Comparison of ENCODE assay signal across 28 mouse cellular contexts in genomic region chrX:56447524-56448015, GRCm38 (mm10). TPM values are rescaled to one million over a fixed set of nuclear protein-coding genes. Genes with fewer than 3 reads are reported as not detected.
DNase-seq lines count a peak whose midpoint lies in the region; ATAC-seq and TF ChIP-seq lines count a peak whose summit lies in the region.
"Had no signal": no experiment of that assay in that cellular context is flagged by ENCODE, and none has a peak within 500 bp of the region (broad histone marks: within the 10 kb centered on the region; RNA-seq: fewer than 3 reads in every experiment).

Gene Gm2174 (plus strand): TSS chrX:56447965.

- no peak within 1 kb of the TSS for H3K4me3 ChIP-seq in heart, embryonic 11.5 days (ENCODE audit: low read depth, low read length)
- H3K4me3 ChIP-seq in intestine, embryonic 16.5 days (ENCODE audit: low read length) = no peak within 1 kb of the TSS
- no peak within 1 kb of the TSS for H3K4me3 ChIP-seq in intestine, embryonic 15.5 days (replicated peaks)
- no peak within 1 kb of the TSS for H3K4me3 ChIP-seq in liver, postnatal 0 days (ENCODE audit: low read depth, low read length)
- H3K4me3 ChIP-seq in cerebellum, adult 2 months (replicated peaks; ENCODE audit: insufficient read depth, low read depth, low read length) = no peak within 1 kb of the TSS
- no peak within 1 kb of the TSS for H3K4me3 ChIP-seq in forebrain, embryonic 14.5 days (ENCODE audit: low read depth, low read length)
- H3K4me3 ChIP-seq: limb, embryonic 12.5 days; megakaryocyte, embryonic 14.5 days; midbrain, embryonic 13.5 days had no signal

- H3K9me3 ChIP-seq in heart, embryonic 11.5 days (replicated peaks; ENCODE audit: control insufficient read depth, low read length) = no peaks in the 10 kb centered on the region
- H3K9me3 ChIP-seq in intestine, embryonic 16.5 days (ENCODE audit: control insufficient read depth, low read length) = no peaks in the 10 kb centered on the region
- no peaks in the 10 kb centered on the region for H3K9me3 ChIP-seq in intestine, embryonic 15.5 days
- H3K9me3 ChIP-seq in liver, postnatal 0 days (ENCODE audit: low read length) = no peaks in the 10 kb centered on the region
- no peaks in the 10 kb centered on the region for H3K9me3 ChIP-seq in forebrain, embryonic 14.5 days (replicated peaks; ENCODE audit: control insufficient read depth, low read length)
- H3K9me3 ChIP-seq: G1E; limb, embryonic 12.5 days; megakaryocyte, embryonic 14.5 days; midbrain, embryonic 13.5 days had no signal

- no peak for ATAC-seq in heart, embryonic 11.5 days (replicated peaks; ENCODE audit: insufficient number of reproducible peaks, low FRiP score, low TSS enrichment)
- peak; percentile 71 for ATAC-seq in intestine, embryonic 16.5 days
- ATAC-seq in intestine, embryonic 15.5 days = no peak
- no peak for ATAC-seq in hematopoietic stem cell, adult 5-6 weeks (replicated peaks in 1 of 2; ENCODE audit: insufficient read depth in 1 of 2, low FRiP score in 2 of 2, low TSS enrichment in 1 of 2, low read depth in 1 of 2, poor library complexity in 2 of 2, severe bottlenecking in 2 of 2)
- ATAC-seq in liver, postnatal 0 days = no peak
- ATAC-seq in forebrain, embryonic 14.5 days = no peak
- ATAC-seq: forebrain, embryonic 16.5 days; hindbrain, embryonic 16.5 days; intestine, postnatal 0 days; midbrain, embryonic 13.5 days had no signal

- no peak within 1 kb of the TSS for H3K4me2 ChIP-seq in heart, embryonic 11.5 days
- no peak within 1 kb of the TSS for H3K4me2 ChIP-seq in intestine, embryonic 16.5 days (ENCODE audit: low read depth, low read length)
- no peak within 1 kb of the TSS for H3K4me2 ChIP-seq in intestine, embryonic 15.5 days (replicated peaks)
- H3K4me2 ChIP-seq in liver, postnatal 0 days (ENCODE audit: low read depth, low read length) = peak within 1 kb of the TSS; percentile 20; the same call in 1 of the 2 replicates
- no peak within 1 kb of the TSS for H3K4me2 ChIP-seq in forebrain, embryonic 14.5 days (ENCODE audit: low read length)
- H3K4me2 ChIP-seq: limb, embryonic 12.5 days; midbrain, embryonic 13.5 days had no signal

- no peaks in the 10 kb centered on the region; the same call in 1 of the 2 replicates for H3K4me1 ChIP-seq in heart, embryonic 11.5 days (ENCODE audit: control insufficient read depth, insufficient read depth, low read length)
- H3K4me1 ChIP-seq in intestine, embryonic 16.5 days (ENCODE audit: control insufficient read depth, insufficient read depth, low read length) = no peaks in the 10 kb centered on the region
- no peaks in the 10 kb centered on the region for H3K4me1 ChIP-seq in intestine, embryonic 15.5 days (replicated peaks)
- H3K4me1 ChIP-seq in liver, postnatal 0 days (ENCODE audit: insufficient read depth) = peaks cover 10% of the 10 kb centered on the region
- H3K4me1 ChIP-seq in cerebellum, adult 2 months (ENCODE audit: control insufficient read depth, insufficient read depth, low read length) = no peaks in the 10 kb centered on the region
- no peaks in the 10 kb centered on the region for H3K4me1 ChIP-seq in forebrain, embryonic 14.5 days (ENCODE audit: control insufficient read depth, insufficient read depth, low read length)
- H3K4me1 ChIP-seq: limb, embryonic 12.5 days; midbrain, embryonic 13.5 days had no signal

- peak within 1 kb of the TSS; percentile 77; the same call in 1 of the 2 replicates for H3K27ac ChIP-seq in heart, embryonic 11.5 days (ENCODE audit: low read depth, low read length)
- no peak within 1 kb of the TSS for H3K27ac ChIP-seq in intestine, embryonic 16.5 days (ENCODE audit: low read length)
- H3K27ac ChIP-seq in intestine, embryonic 15.5 days = no peak within 1 kb of the TSS
- H3K27ac ChIP-seq in liver, postnatal 0 days (ENCODE audit: low read depth) = peak within 1 kb of the TSS; percentile 66
- H3K27ac ChIP-seq in cerebellum, adult 2 months (ENCODE audit: insufficient read depth, low read length) = no peak within 1 kb of the TSS
- H3K27ac ChIP-seq in forebrain, embryonic 14.5 days (ENCODE audit: low read depth, low read length) = no peak within 1 kb of the TSS
- H3K27ac ChIP-seq: limb, embryonic 12.5 days; midbrain, embryonic 13.5 days; stomach, postnatal 0 days had no signal

- DNase-seq in heart, adult 9 months (ENCODE audit: low spot score in 2 of 2) = no peak
- no peak for DNase-seq in liver, postnatal 0 days
- DNase-seq in cerebellum, adult 2 months = no peak
- DNase-seq in forebrain, embryonic 14.5 days (ENCODE audit: low spot score) = no peak
- DNase-seq: adrenal gland, adult 2 months; B cell, adult 2 months; cerebellum, adult 18-20 months; cerebellum, postnatal 25 days; kidney, postnatal 25 days; lung, adult 2 months; lung, postnatal 14 days had no signal

- no peaks in the 10 kb centered on the region for H3K27me3 ChIP-seq in heart, embryonic 11.5 days (ENCODE audit: control insufficient read depth, insufficient read depth, low read length)
- no peaks in the 10 kb centered on the region for H3K27me3 ChIP-seq in intestine, embryonic 16.5 days (replicated peaks; ENCODE audit: control insufficient read depth, insufficient read depth, low read length)
- no peaks in the 10 kb centered on the region for H3K27me3 ChIP-seq in intestine, embryonic 15.5 days (replicated peaks)
- H3K27me3 ChIP-seq in liver, postnatal 0 days (ENCODE audit: insufficient read depth, low read length) = no peaks in the 10 kb centered on the region
- H3K27me3 ChIP-seq in cerebellum, adult 2 months (ENCODE audit: control insufficient read depth, insufficient read depth, low read length) = no peaks in the 10 kb centered on the region
- no peaks in the 10 kb centered on the region for H3K27me3 ChIP-seq in forebrain, embryonic 14.5 days (replicated peaks; ENCODE audit: control insufficient read depth, insufficient read depth, low read length)
- H3K27me3 ChIP-seq: CH12.LX; limb, embryonic 12.5 days; midbrain, embryonic 13.5 days had no signal

- 51% methylated on average over 4 of the region's 4 CpGs for WGBS in heart, embryonic 11.5 days (ENCODE audit: insufficient replicate concordance)
- WGBS in intestine, embryonic 16.5 days = 61% methylated on average over 4 of the region's 4 CpGs
- 68% methylated on average over 4 of the region's 4 CpGs for WGBS in intestine, embryonic 15.5 days
- WGBS in liver, postnatal 0 days (ENCODE audit: insufficient replicate concordance) = 45% methylated on average over 4 of the region's 4 CpGs
- WGBS in cerebellum, adult 2 months = 68% methylated on average over 4 of the region's 4 CpGs
- 69% methylated on average over 4 of the region's 4 CpGs for WGBS in forebrain, embryonic 14.5 days

- TF ChIP-seq POLR2A in cerebellum, adult 2 months (IDR thresholded peaks at IDR 0.05; ENCODE audit: borderline replicate concordance, insufficient read depth, low read length) = no peak

- no peak for TF ChIP-seq CTCF in liver, postnatal 0 days (IDR thresholded peaks at IDR 0.05; ENCODE audit: low read depth)
- no peak for TF ChIP-seq CTCF in cerebellum, adult 2 months (IDR thresholded peaks at IDR 0.05; ENCODE audit: borderline replicate concordance, insufficient read depth, low read depth, low read length)

- H3K9ac ChIP-seq in heart, embryonic 11.5 days (ENCODE audit: low read depth, low read length) = no peak within 1 kb of the TSS
- H3K9ac ChIP-seq in intestine, embryonic 16.5 days (ENCODE audit: low read depth, low read length) = no peak within 1 kb of the TSS
- no peak within 1 kb of the TSS for H3K9ac ChIP-seq in intestine, embryonic 15.5 days
- H3K9ac ChIP-seq in liver, postnatal 0 days (replicated peaks) = no peak within 1 kb of the TSS
- H3K9ac ChIP-seq in forebrain, embryonic 14.5 days (ENCODE audit: low read length) = no peak within 1 kb of the TSS
- H3K9ac ChIP-seq: limb, embryonic 12.5 days; midbrain, embryonic 13.5 days had no signal

- no peaks in the 10 kb centered on the region for H3K36me3 ChIP-seq in heart, embryonic 11.5 days (ENCODE audit: control insufficient read depth, insufficient read depth, low read length)
- H3K36me3 ChIP-seq in intestine, embryonic 16.5 days (ENCODE audit: control insufficient read depth, insufficient read depth, low read length) = no peaks in the 10 kb centered on the region
- H3K36me3 ChIP-seq in intestine, embryonic 15.5 days = no peaks in the 10 kb centered on the region
- no peaks in the 10 kb centered on the region for H3K36me3 ChIP-seq in liver, postnatal 0 days (replicated peaks; ENCODE audit: insufficient read depth, low read length)
- H3K36me3 ChIP-seq in forebrain, embryonic 14.5 days (ENCODE audit: control insufficient read depth, insufficient read depth, low read length) = no peaks in the 10 kb centered on the region
- H3K36me3 ChIP-seq: G1E; limb, embryonic 12.5 days; midbrain, embryonic 13.5 days had no signal

- TF ChIP-seq EP300 in liver, postnatal 0 days (IDR thresholded peaks at IDR 0.05; ENCODE audit: low read depth) = no peak

RNA-seq across cellular contexts. Expression of gene Gm2174, which starts in this region (rescaled TPM):
- polyA plus RNA-seq in heart, embryonic 11.5 days (2014; fragmentation: Nextera tagmentation; extraction: Ambion mirVana) = 1.5 and 1.9 TPM in 2 replicates
- polyA plus RNA-seq in intestine, embryonic 16.5 days (2015; fragmentation: Nextera tagmentation; extraction: Ambion mirVana) = 2.0 and 2.8 TPM in 2 replicates
- 3.1 and 3.2 TPM in 2 replicates for polyA plus RNA-seq in intestine, embryonic 15.5 days (2015; fragmentation: Nextera tagmentation; extraction: Ambion mirVana)
- total RNA-seq in hematopoietic stem cell, adult 5-6 weeks (2017) = 33.8 and 369 TPM in 2 replicates
- 0.90 TPM in 1 of 2 replicates, not detected in the other for polyA plus RNA-seq in liver, postnatal 0 days (2015; fragmentation: Nextera tagmentation; extraction: Ambion mirVana)
- polyA plus RNA-seq in cerebellum, adult 2 months (2012; rRNA removed) = not detected in 2 replicates
- 2.3 and 3.1 TPM in 2 replicates for polyA plus RNA-seq in forebrain, embryonic 14.5 days (2014; fragmentation: Nextera tagmentation; extraction: Ambion mirVana)
- total RNA-seq: adrenal gland, adult 2 months; adrenal gland, postnatal 4 days; gastrocnemius, postnatal 25 days; left cerebral cortex, postnatal 14 days had no signal
- polyA plus RNA-seq: adrenal gland, adult 2 months; G1E; lung, adult 2 months; small intestine, adult 2 months had no signal

Comparison
In these comparisons a context has a peak if more than half of its experiments do, and no peak if none do; other contexts are left out.
1. H3K27ac ChIP-seq: peak in heart, embryonic 11.5 days (single experiment) and liver, postnatal 0 days (single experiment); none in intestine, embryonic 16.5 days (single experiment), intestine, embryonic 15.5 days (single experiment), cerebellum, adult 2 months (single experiment) and forebrain, embryonic 14.5 days (single experiment).